Mouse (Mus musculus) heart, postnatal 10 days (tissue): Measurements from ENCODE around the gene Gm37240. TPM values are rescaled to one million over a fixed set of nuclear protein-coding genes. Genes with fewer than 3 reads are reported as not detected.
A peak's percentile ranks its signal among the peaks of the same experiment; 100 is the strongest.

ENCODE experiments used
- DNase-seq, 2 experiments: peaks; one replicate each; pipeline ENCODE4 v3.0.0; 2021
- intact Hi-C: fragments of 180-260 bp; cut with DNase I; formaldehyde crosslinking; loops from one replicate; pipeline ENCODE4 v1.15.1; 2025
- total RNA-seq, 2 experiments: library from RNA; stranded (reverse); gene quantifications; 2 replicates each; pipeline ENCODE4 v1.2.3; 2021

Gm37240 gene
- total RNA-seq, 2 experiments from 2014 or later, result 21.2 to 37.3 TPM

DNA sequence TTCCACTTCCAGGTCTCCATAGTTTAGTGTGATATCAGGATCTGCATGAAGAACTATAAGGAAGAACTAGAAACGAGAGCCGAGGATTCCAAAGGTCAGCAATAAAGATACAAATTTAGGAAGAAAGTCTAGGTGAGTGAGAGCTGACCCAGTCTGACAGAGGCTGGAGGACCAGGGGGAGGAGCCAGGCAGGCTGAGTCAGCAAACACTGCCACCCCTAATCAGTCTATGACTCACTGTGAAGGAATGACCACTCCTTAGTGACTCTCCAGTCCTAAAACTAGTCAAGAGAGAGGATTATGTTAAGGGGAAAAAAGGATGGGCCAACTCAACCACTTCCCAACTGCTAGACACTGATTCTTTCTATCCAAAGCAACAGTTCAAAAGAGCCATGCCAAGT is 6.6 kb downstream of the Gm37240 start:
- DNase-seq, result peak; percentile 44 to 61
- intact Hi-C loops, result no loop called here

DNA sequence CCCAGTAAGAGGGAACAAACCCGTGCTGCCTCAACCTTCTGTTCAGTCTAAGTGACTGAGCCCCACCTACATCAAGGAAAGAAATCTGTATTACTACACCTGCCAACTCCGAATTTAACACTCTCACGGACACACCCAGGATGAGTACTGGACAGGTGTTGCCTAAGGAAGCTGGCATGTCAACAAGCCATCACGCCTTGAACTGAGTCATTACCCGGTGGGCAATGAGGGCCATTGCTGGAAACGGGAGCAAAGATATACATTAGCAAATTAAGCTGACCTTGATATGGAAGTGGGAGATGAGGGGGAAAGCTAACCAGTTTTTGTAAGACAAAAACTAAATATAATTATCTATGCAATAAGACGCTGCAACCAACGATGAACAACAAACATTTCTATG is 7.2 kb downstream of the Gm37240 start:
- DNase-seq, result no peak
- intact Hi-C loops, result no loop called here

DNA sequence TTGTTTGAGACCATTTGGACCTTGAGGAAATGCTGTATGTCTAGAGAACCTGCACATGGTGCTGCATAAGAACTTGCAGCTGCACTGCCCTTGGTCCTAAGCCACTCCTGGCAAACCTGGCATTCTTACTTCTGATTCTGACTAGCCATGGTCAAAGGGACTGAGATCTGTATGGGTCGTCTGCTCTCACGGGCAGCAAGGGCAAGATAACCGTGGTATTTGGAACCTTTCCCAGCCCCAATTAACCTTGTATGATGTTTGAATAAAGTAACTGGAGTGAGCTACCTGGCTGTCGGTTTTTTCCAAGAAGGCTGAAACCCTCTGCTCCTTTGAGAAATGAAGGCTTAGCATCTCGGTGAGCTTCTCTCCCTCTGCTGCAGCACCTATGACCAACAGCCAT is 8.4 kb downstream of the Gm37240 start:
- intact Hi-C loops, result no loop called here
- DNase-seq, result peak; percentile 48 to 49

DNA sequence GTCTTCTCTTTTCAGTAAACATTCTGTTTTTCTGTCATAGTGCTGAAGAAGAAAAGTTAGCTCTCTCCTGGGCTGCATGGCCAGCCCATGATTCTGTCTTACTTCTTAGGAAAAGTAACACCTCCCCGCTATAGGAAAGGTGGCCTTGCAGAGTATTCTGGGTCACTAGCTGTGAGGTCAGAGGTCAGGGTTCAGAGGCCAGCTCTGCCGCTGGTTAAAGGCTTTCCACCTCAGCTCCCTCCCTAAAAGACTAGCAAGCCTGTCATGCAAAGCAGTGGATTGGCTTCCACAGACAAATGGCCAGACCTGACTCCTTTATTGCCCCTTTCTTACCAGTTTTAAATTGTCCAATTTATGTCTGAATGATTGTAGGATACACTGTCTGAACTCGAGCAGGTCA is 23.3 kb downstream of the Gm37240 start:
- intact Hi-C loops, result no loop called here
- DNase-seq, result no peak

DNA sequence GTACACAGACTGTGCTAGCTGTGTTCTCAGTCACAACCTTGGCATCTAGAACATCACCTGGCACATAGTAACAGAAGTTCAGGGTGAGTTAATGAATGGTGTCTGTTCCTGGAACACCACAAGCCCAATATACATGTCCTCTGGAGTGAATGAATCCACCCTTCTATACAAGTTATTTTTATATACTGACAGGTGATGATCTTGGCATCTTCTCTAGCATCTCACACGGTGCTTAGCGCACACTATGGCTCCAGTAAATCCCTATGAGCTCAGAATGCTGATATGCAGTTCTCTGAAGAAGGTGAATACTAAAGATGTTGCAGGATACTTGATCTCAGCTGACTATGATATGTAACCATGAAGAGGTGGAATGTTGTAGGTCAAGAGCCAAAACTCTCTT is 24.4 kb downstream of the Gm37240 start:
- DNase-seq, result no peak
- intact Hi-C loops, result no loop called here

DNA sequence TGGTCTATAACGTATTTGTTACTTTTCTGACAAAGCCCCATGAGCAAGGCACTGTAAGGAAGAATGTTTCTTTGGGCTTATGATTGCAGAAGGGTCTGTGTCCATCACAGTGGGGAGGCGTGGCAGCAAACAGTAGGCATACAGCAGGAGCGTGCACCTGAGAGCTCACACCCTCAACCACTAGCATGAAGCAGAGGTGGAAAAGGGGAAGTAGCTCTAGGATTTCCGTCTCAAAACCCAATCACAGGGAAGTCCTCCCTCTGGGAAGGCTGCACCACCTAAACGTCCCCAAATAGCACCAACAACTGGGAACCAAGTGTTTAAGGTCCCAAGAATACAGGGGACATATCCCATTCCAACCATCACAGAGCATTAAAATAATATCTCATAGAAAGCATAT is 26.3 kb downstream of the Gm37240 start:
- intact Hi-C loops, result loop anchor here (2.0 kb wide), 1 partner anchor 26 kb away; the partner anchor contains the start of genes Glt28d2 and Gm37240
- no peak for DNase-seq

DNA sequence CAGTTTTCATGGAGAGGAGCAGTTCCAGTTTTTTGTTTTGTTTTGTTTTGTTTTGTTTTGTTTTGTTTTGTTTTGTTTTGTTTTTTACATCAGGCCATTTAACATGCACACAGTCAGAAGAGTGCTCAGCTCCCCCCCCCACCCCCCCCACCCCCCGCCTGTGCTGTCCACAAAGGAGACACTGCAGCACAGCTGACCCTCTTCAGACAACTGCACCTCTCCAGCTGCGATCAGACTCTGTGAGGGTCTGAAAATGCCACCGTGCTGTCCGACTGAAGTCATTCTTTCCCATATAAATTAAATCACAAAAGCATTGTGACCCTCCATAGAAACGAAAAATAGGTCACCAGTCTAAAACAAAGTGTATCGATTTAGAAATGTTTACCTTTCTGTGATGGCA is 28.0 kb downstream of the Gm37240 start:
- DNase-seq, result no peak
- intact Hi-C loops, result loop anchor here (2.0 kb wide), 1 partner anchor 45 kb away; no protein-coding TSS in a partner anchor

DNA sequence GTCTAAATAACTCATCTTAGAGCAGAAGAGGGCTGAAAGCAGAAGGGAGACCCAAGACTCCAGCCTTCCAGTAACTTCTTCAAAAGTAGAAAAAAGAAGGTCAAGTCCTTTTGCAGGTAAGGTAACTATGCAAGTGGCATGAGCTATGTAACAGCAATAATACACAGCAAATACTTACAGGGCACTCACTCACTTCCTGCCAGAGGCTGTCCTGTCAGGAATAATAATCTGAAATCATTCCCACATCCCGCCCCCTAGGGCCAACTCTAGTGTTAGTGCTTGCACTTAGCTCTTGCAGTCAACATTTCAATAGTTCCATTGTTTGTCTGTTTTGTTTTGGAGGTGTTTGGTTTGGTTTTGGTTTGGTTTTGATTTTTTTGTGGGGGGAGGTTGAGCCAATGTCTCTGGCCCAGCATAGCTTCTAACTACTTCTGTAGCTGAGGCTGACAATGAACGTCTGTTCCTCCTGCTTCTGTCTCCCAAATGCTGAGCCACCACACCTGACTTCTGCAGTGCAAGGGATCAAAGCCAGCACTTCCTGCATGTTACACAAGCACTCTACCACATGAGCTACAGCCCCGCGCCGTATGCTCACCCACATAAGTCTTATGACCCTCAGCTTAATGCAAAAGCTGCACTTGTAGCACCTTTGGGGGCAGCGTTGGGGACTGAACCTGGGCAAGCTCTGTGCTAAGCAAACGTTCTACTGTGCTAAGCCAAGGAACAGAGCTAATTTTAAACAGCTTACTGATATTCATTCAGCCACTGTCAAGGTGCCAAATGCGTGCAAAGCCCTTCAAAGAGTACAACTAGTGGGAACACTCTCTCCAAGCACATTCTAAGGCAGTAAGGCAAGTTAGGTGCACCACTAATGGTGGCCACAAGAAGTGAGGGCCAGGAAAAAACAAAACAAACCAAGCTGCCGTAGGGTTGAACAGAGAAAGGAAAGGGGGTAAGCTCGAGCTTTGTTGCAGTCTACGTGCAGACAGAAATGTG is 28.9 kb downstream of the Gm37240 start:
- peak; percentile 80 for DNase-seq
- intact Hi-C loops, result loop anchor here (2.0 kb wide), 1 partner anchor 44 kb away; no protein-coding TSS in a partner anchor

DNA sequence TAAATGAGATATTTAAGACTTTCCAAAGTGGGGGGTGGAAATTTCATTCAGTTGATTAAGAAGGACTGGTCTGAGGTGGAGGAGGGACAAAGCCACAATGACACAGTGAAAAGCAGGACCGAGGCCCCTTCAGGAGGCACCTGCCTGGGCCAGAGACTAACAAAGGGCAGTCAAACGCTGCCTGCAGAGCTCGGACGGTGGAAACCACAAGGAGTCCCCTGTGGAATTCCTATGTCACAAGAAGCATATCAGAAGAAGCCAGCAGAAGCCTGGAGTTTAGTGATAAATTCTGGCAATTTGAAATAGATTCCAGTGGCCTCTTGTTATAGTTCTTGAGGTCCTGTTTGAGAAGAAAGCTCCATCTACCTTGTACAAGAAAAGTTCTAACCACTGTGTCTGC is 30.2 kb downstream of the Gm37240 start:
- intact Hi-C loops, result no loop called here
- DNase-seq, result no peak

DNA sequence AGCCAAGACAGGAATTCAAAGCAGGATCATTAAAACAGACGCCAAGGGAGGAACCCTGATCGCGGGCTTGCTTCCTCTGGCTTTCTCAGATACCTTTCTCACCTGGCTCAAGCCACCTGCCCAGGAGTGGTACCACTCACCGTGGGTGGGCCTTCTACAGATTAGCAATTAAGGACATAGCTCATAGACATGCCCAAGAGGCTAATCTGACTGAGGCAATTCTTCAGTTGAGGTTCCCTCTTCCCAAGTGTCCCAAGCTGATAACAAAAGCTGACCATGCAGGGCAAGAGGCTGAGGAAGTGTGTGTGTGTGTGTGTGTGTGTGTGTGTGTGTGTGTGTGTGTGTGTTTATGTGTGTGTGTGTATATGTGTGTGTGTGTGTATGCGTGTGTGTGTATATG is 31.4 kb downstream of the Gm37240 start:
- intact Hi-C loops, result no loop called here
- DNase-seq, result no peak

DNA sequence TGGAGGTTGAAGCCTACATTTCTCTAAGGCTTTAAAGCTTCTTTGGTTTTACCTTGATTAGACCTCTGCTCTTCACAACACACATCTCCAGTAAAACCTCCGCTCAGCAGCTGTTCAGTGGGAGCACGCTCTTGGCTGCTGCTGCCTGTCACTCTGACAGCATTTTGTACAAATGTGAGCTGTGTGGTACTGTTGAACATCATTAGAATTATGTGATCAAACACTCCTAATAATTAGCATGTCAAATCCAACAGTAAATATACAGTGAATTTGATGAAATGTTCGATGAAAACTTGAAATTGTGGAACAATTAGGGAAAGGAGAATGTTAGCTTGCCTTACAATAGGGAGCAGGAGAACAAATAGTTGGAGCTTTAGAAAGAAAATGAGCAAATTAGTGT is 32.3 kb downstream of the Gm37240 start:
- DNase-seq, result no peak
- intact Hi-C loops, result no loop called here

DNA sequence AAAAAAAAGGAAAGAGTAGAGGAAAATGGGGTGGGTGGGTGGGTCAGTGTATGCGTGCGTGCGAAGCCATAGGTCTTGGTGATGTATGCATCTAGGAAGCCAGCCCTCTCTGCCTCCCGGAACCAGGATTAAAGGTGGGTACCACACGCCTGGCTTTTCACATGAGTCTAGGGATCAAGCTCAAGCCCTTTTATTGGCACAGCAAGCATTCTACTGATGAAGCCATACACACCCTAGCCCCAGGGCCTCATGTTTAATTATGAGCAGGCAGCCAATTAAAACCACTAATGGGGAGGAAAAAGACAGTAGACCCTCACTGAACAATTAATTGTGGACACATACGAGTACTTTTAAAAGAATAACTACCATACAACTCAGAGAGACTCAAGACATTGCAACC is 33.2 kb downstream of the Gm37240 start:
- intact Hi-C loops, result no loop called here
- no peak for DNase-seq

DNA sequence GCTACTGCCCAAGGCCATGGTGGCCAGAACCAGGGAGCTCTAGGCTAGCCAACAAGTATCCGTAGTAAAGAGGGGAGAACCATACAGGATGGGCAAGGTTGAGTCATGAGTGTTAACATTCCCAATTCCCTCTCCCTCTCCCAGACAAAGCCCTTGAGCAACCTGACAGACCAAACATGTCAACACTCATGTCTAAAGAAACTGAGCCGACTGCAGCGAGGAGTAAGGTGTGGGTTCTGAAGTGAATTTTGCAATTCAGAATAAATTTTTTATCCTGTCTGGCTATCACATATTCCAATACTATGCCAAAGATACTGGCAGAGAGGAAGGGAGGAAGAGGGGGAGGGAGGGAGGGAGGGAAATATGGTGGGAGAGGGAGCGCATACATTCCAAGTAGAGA is 33.6 kb downstream of the Gm37240 start:
- intact Hi-C loops, result no loop called here

DNA sequence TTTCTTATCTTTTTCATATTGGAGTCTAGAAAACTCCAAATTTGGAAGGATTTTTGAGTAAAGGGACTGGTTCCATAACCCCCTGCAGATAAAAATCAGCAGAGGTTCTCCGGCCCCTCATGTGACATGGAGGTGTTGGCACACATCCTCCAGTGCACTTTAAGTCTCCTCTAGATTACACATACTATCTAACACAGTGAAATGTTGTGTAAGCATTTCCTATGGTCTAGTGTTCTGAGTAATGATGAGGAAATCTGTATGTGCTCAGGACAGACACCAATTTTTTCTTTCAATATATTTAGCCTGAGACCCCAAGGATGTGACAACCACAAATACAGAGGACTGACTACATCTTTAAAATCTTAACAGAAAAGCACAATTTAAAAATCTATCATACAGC is 37.2 kb downstream of the Gm37240 start:
- intact Hi-C loops, result no loop called here
- no peak for DNase-seq

More for the DNA sequence above, 33.6 kb downstream of the Gm37240 start:
- no peak for DNase-seq

DNA sequence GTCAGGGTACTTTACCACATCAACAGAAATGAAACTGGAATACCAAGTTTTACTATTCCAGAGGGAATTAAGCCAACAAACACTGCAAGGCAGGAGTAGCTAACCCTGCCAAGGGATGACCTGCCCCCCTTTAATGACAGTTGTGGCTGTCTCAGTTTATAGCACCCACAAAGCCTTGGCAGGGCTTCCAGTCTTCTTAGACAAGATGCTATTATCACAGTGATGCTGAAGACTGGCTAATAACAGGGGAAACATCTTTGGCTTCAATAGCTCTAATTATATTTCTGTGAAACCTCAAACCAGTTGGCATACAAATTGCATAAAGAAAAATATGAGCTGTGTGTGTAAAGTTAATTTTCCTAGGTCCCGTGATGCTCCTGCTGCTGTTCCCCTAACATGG is 41.0 kb downstream of the Gm37240 start:
- intact Hi-C loops, result no loop called here
- DNase-seq, result no peak

DNA sequence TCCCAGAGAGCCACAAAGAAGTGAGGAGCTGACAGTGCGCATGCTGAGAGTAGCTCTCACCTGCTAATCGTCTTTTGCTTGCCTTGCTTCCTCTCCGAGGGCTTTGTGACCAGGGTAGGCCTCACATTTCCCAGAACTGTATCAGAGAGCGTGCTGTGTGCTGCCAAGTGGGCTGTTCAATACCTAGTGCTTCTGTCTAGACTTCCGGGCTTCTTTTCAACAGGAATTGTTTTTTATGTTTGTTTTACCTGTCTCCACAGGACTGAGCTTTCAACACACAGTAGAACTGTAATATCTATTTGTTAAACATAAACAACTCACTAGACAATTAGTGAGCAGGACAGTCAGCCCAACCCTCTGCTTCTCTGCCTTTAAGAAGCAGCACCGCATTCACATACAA is 42.0 kb downstream of the Gm37240 start:
- intact Hi-C loops, result no loop called here
- no peak for DNase-seq

DNA sequence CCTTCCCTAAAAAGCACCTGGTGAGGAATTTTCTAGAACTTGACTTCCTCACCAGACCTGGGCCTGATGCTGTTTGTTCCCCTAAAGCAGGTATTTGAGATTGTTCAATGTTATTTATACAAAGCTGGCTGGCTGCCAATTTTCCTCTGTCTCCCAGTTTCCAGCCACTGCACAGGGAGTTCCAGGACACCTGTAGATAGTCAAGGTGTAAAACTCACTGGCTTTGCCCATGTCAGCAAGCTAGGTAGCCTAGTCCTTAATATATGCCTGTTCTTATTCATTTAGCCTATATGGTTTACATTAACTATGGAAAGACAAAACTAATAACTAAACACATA is 44.5 kb downstream of the Gm37240 start:
- intact Hi-C loops, result no loop called here

DNA sequence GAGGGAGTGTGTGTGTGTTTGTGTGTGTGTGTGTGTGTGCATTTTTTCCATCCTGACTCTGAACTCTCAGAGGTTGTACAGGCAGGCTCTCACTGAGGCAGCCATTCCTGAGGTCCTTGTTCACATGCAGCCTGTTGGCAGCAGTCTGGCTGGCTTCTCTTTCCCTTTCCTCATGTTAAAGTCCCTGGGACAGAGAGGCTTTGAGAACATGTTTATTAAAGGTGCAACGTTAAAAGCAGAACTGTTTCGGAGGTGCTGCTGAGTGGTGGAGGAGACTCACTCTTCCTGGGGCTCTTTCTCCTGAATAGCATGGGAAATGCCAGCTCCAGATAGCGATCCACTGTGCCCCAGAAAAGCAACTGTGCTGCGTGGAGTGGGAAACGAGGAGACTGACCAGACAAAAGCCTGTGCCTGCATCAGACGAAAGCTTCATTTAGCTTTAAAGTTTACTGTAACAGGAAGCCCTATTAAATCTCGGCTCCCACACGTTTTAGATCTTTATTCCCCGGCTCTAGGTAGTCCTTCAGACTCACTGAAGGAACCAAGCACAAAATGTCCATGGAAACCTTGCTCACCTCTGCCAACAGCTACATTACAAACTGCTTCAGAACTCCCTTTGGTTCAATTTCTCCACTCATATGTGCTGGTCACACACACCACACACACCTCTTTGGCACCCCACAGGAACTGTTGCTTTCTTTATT is 45.0 kb downstream of the Gm37240 start:
- intact Hi-C loops, result no loop called here
- DNase-seq, result peak in 1 of 2 experiments; percentile 24

More for the DNA sequence above, 44.5 kb downstream of the Gm37240 start:
- DNase-seq, result peak in 1 of 2 experiments; percentile 42

DNA sequence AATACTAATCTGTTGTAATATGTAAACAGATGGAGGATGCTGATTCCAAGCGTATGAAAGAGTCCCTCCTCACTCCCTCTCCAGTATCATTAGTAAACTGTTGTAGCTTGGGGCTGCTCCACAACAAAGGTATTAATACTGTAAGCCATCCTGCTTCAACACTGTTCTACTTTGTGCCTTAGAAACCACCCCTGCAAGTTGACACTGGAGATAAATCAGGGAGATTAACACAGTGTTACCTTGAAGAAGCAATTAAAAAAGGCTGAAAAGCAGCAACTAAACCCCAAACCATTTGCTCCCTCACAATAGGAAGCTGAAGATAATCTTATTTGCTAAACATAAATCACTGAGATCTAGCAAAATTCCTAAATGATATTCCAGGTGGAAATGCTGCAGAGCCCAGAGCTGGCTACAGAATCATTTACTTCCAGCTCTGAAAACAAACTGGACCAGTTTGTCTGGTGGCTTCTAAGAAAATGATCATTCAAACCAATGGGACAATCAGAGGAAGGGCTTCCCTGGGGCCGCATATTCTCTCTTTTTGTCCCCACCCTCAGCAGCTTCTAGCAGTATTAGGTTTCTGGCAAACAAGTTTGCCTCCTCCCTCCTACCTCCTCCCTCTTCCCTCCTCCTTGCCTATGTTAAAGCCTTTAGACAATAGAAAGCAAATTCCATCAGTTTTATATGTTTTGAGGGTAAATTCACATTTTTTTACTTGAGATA is 45.7 kb downstream of the Gm37240 start:
- DNase-seq, result no peak
- intact Hi-C loops, result no loop called here

DNA sequence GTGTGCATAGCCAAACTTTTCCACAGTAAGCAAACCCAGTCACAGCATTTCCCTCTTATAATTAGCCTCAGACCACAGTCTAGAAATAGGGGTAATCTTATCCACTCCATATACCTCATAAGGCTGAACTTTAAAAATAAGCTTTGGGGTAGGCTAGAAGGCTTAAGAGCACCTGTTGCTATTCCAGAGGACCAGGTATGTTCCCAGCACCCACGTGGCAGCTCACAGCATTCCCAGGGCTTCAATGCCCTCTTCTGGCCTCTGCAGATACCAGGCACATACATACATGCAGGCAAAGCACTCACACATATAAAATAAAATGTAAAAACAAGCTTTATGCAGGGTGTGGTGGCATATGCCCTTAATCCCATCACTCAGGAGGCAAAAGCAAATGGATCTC is 53.7 kb downstream of the Gm37240 start:
- intact Hi-C loops, result no loop called here
- no peak for DNase-seq

DNA sequence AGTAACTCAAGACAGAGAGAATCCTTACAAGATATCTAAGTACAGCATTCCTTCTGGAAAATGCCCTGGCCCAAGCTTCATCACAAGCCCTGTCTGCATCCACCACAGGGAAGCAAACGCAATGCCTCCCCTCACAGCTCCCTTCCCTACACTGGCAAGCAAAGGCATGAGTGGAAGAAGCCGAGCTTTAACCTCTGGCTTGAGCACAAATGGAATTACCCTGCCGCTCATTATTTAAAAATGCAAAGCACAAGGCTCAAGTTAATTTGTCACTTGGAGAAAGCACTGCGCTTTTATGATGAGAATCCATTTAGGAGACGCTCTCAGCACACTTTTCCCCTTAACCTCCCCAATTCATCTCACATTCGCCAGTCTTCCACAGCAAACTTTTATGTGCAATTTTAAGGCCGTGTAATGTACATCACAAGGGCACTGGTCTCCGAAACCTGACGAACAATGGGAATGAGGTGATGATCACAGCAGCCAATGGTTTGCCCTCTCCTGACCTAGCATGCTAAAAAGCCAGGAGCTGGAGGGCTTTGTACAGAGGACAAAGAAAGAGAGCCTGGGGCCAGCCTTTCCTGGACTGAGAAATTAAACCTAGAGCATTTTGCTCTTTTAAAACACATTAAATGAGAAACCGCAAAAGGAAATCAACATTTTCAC is 54.7 kb downstream of the Gm37240 start:
- intact Hi-C loops, result no loop called here
- no peak for DNase-seq
